In genomic region chr11:20322366-20322765, GRCm38 (mm10) we compare ENCODE assay signal across 27 mouse cellular contexts.
"Had no signal": no experiment of that assay in that cellular context is flagged by ENCODE, and none has a peak within 500 bp of the region (broad histone marks: within the 10 kb centered on the region; RNA-seq: fewer than 3 reads in every experiment).

No protein-coding gene starts in this region.

- H3K4me1 ChIP-seq: hindbrain, embryonic 12.5 days; kidney, embryonic 15.5 days; limb, embryonic 15.5 days had no signal

- H3K4me3 ChIP-seq: gastrocnemius, adult 2 months; heart, embryonic 10.5 days; heart, embryonic 12.5 days; heart, embryonic 15.5 days; hindbrain, embryonic 10.5 days; hindbrain, embryonic 12.5 days; hindbrain, embryonic 15.5 days; kidney, embryonic 15.5 days; limb, embryonic 13.5 days; limb, embryonic 15.5 days; liver, embryonic 12.5 days had no signal

- DNase-seq: gastrocnemius, adult 2 months; gastrocnemius, postnatal 10 days; gastrocnemius, postnatal 25 days; heart, postnatal 14 days; heart, postnatal 36 days; kidney, adult 11 months; kidney, adult 2 months; kidney, adult 9 months; kidney, postnatal 14 days; kidney, postnatal 36 days; layer of hippocampus, adult 9-11 months; layer of hippocampus, postnatal 36 days; lung, adult 18-20 months had no signal

- H3K27me3 ChIP-seq: heart, embryonic 15.5 days; hindbrain, embryonic 12.5 days; hindbrain, embryonic 15.5 days; kidney, embryonic 15.5 days; limb, embryonic 13.5 days; limb, embryonic 15.5 days; liver, embryonic 12.5 days had no signal

- H3K36me3 ChIP-seq: heart, embryonic 10.5 days; heart, embryonic 12.5 days; heart, embryonic 15.5 days; hindbrain, embryonic 10.5 days; hindbrain, embryonic 15.5 days; kidney, embryonic 15.5 days; limb, embryonic 13.5 days; limb, embryonic 15.5 days had no signal

- ATAC-seq: hindbrain, postnatal 0 days; intestine, embryonic 16.5 days; liver, embryonic 12.5 days had no signal

- H3K9ac ChIP-seq: heart, embryonic 12.5 days; heart, embryonic 15.5 days; hindbrain, embryonic 12.5 days; hindbrain, embryonic 15.5 days; kidney, embryonic 15.5 days; limb, embryonic 13.5 days; limb, embryonic 15.5 days; liver, embryonic 12.5 days; liver, embryonic 14.5 days had no signal

- H3K4me2 ChIP-seq: heart, embryonic 12.5 days; heart, embryonic 15.5 days; hindbrain, embryonic 12.5 days; hindbrain, embryonic 15.5 days; kidney, embryonic 15.5 days; limb, embryonic 13.5 days; limb, embryonic 15.5 days; liver, embryonic 12.5 days had no signal

- H3K9me3 ChIP-seq: heart, embryonic 10.5 days; heart, embryonic 12.5 days; heart, embryonic 15.5 days; hindbrain, embryonic 10.5 days; hindbrain, embryonic 12.5 days; hindbrain, embryonic 15.5 days; kidney, embryonic 15.5 days; limb, embryonic 13.5 days; limb, embryonic 15.5 days; liver, embryonic 12.5 days had no signal

- H3K27ac ChIP-seq: gastrocnemius, adult 2 months; heart, embryonic 10.5 days; heart, embryonic 15.5 days; hindbrain, embryonic 10.5 days; hindbrain, embryonic 12.5 days; hindbrain, embryonic 15.5 days; hindbrain, postnatal 0 days; kidney, embryonic 15.5 days; kidney, postnatal 0 days; limb, embryonic 13.5 days; limb, embryonic 15.5 days; liver, embryonic 12.5 days; liver, embryonic 14.5 days had no signal
